Mouse (Mus musculus): ENCODE measurements at regions not wholly inside any gene's neighbourhood (a gene's known extent, or its start where the extent isn't known, plus 50 kb on each side); places are given as distances from the start of the nearest gene placed in this dataset.

DNA sequence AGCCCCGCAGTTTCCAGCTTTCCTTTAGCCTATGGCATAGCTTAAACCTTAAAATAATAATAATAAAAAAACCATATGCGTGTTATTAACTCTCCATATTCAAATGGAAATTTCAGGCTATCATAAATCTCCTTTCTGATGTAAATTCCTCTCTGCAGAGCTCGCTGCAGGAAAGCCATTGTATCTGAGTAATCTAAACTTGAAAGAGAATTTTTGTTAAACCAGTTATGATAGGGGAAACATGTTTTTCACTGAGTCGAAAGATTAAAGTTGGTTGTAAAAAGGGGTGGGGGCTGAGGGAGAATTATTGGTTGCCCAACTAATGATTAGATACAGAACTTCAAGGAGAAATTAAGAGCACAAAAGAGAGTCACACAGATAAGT, 69.1 kb upstream of the Prep start:
- Histone ChIP-seq H3K27ac (ENCODE audit: low read length) (no peak overlapping the region), H3K27me3 (ENCODE audit: control insufficient read depth, insufficient read depth, low read length) (no peaks in the 10 kb centered on the region), H3K9me3 (ENCODE audit: control insufficient read depth, low read depth, low read length) (no peaks in the 10 kb centered on the region), H3K4me2 (replicated peaks; ENCODE audit: low read depth, low read length) (peak overlapping the region; percentile 40), H3K4me1 (ENCODE audit: control insufficient read depth, insufficient read depth, low read length) (peaks cover 17% of the 10 kb centered on the region; the same call in 1 of the 2 replicates), H3K9ac (replicated peaks; ENCODE audit: low read depth, low read length) (no peak overlapping the region), H3K36me3 (ENCODE audit: control insufficient read depth, insufficient read depth, low read length) (no peaks in the 10 kb centered on the region), H3K4me3 (ENCODE audit: low read depth, low read length) (0 out of 2 replicates have a peak overlapping the region, but pooled peaks have one; percentile 12)
- ATAC-seq (ENCODE audit: insufficient number of reproducible peaks, insufficient read depth, low FRiP score, low read depth) = no peak
- WGBS = 6% methylated on average over 4 of the region's 4 CpGs

DNA sequence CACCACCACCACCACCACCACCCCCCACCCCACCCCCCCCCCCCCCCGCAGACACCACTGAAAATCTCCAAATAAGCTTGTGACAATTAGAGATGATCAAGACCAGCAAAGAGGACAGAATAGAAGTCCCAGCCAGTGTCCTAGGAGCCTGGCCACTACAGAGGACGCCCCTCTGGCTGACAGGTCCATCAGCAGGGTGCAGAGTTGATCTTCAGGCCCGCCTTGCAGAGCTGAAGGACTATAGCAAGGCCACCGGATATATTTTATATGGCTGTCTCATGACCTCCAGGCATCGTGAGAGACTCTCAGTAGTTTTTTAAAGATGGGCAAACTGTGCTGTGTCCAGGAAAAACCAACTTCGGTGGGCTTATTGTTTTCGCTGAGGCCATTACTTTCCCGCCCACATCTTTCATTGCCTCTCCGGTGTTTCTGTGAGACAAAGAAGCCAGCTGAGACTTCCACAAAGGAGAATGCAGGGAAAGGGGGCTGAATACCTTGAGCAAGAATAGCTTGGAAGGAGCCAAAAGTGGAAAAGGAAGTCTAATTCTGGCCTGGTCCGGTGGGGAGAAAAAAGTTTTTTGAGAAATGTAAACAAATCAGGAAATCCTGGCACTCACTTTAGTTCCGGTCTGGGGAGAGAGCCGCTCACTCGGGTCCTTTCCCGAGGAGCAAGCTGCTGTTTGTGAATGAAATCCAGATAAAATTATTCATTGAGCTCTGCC, 69.7 kb upstream of the Prep start:
- Histone ChIP-seq H3K4me3 (ENCODE audit: low read depth, low read length) (0 out of 2 replicates have a peak overlapping the region, but pooled peaks have one; percentile 12), H3K9ac (replicated peaks; ENCODE audit: low read depth, low read length) (no peak overlapping the region; the same call in 1 of the 2 replicates)
- no peak; the same call in 1 of the 2 replicates for ATAC-seq (ENCODE audit: insufficient number of reproducible peaks, insufficient read depth, low FRiP score, low read depth)

GRCm38 (mm10) chr10:44995756-44996155, 71.2 kb upstream of the Prep start:
- Histone ChIP-seq H3K4me1 (ENCODE audit: control insufficient read depth, insufficient read depth, low read length) (peaks cover 14% of the 10 kb centered on the region; the same call in 1 of the 2 replicates), H3K4me3 (ENCODE audit: low read depth, low read length) (no peak overlapping the region), H3K36me3 (ENCODE audit: control insufficient read depth, insufficient read depth, low read length) (no peaks in the 10 kb centered on the region), H3K27ac (ENCODE audit: low read length) (no peak overlapping the region), H3K9ac (replicated peaks; ENCODE audit: low read depth, low read length) (no peak overlapping the region), H3K27me3 (ENCODE audit: control insufficient read depth, insufficient read depth, low read length) (no peaks in the 10 kb centered on the region), H3K4me2 (replicated peaks; ENCODE audit: low read depth, low read length) (no peak overlapping the region), H3K9me3 (ENCODE audit: control insufficient read depth, low read depth, low read length) (no peaks in the 10 kb centered on the region)
- WGBS = 77% methylated on average over 6 of the region's 6 CpGs
- no peak for ATAC-seq (ENCODE audit: insufficient number of reproducible peaks, insufficient read depth, low FRiP score, low read depth)

More for the DNA sequence above, 69.7 kb upstream of the Prep start:
- Histone ChIP-seq H3K4me2 (replicated peaks; ENCODE audit: low read depth, low read length) (peak overlapping the region; percentile 40), H3K9me3 (ENCODE audit: control insufficient read depth, low read depth, low read length) (no peaks in the 10 kb centered on the region), H3K27me3 (ENCODE audit: control insufficient read depth, insufficient read depth, low read length) (no peaks in the 10 kb centered on the region), H3K36me3 (ENCODE audit: control insufficient read depth, insufficient read depth, low read length) (no peaks in the 10 kb centered on the region), H3K4me1 (ENCODE audit: control insufficient read depth, insufficient read depth, low read length) (peaks cover 14% of the 10 kb centered on the region; the same call in 1 of the 2 replicates), H3K27ac (ENCODE audit: low read length) (0 out of 2 replicates have a peak overlapping the region, but pooled peaks have one; percentile 1)
- WGBS = 14% methylated on average over 14 of the region's 14 CpGs

DNA sequence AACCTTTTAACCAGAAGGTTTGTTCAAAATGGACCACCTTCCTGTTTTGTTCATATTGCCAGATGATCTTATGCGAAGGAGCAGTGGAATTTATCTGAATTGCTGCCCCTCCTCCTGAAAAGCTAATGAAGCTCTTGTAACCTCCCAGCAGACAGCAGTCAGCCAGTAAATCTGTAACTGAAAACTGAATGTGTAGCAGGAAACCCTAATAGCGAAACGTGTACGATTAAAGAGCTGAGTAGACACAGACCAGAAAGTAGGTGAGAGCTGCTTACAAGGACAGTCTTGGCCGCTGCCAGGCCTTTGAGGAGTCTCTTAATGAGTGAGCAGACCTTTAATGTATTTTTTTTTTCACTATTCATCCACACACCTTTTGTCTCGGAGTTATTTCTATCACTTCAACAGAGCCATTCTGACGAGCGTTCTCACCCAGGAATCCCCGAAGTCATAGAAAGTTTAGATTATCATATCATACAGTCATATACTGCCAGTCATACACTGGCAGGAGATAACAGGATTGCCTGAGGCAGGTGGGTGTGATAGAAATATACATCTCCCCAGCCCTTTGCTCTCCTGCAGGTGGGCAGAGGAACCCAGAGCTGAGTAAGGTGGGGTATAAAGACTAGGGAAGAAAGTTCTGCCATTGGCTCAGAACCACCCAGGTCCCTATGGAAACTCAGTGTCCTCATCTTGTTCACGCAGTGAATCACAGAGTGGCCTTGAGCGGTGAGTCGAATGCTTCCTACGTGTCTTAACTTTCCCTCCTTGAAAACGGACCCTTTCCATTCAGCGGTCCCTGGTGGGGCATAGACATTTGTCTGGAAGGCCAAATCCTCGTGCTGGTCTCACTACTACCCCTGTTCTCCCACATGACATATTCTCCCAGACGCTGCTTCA, 72.4 kb upstream of the Prep start:
- Histone ChIP-seq H3K27ac (ENCODE audit: low read length) (no peak overlapping the region), H3K9ac (replicated peaks; ENCODE audit: low read depth, low read length) (no peak overlapping the region), H3K9me3 (ENCODE audit: control insufficient read depth, low read depth, low read length) (no peaks in the 10 kb centered on the region), H3K27me3 (ENCODE audit: control insufficient read depth, insufficient read depth, low read length) (no peaks in the 10 kb centered on the region), H3K4me2 (replicated peaks; ENCODE audit: low read depth, low read length) (no peak overlapping the region), H3K4me3 (ENCODE audit: low read depth, low read length) (no peak overlapping the region), H3K36me3 (ENCODE audit: control insufficient read depth, insufficient read depth, low read length) (no peaks in the 10 kb centered on the region), H3K4me1 (ENCODE audit: control insufficient read depth, insufficient read depth, low read length) (peaks cover 8% of the 10 kb centered on the region; the same call in 1 of the 2 replicates)
- no peak for ATAC-seq (ENCODE audit: insufficient number of reproducible peaks, insufficient read depth, low FRiP score, low read depth)
- 76% methylated on average over 17 of the region's 17 CpGs for WGBS

GRCm38 (mm10) chr10:44993470-44994260, 73.3 kb upstream of the Prep start:
- WGBS = 56% methylated on average over 10 of the region's 10 CpGs
- Histone ChIP-seq H3K4me3 (ENCODE audit: low read depth, low read length) (no peak overlapping the region), H3K9me3 (ENCODE audit: control insufficient read depth, low read depth, low read length) (no peaks in the 10 kb centered on the region), H3K4me1 (ENCODE audit: control insufficient read depth, insufficient read depth, low read length) (peaks cover 8% of the 10 kb centered on the region; the same call in 1 of the 2 replicates), H3K27ac (ENCODE audit: low read length) (no peak overlapping the region), H3K4me2 (replicated peaks; ENCODE audit: low read depth, low read length) (no peak overlapping the region), H3K9ac (replicated peaks; ENCODE audit: low read depth, low read length) (no peak overlapping the region), H3K27me3 (ENCODE audit: control insufficient read depth, insufficient read depth, low read length) (no peaks in the 10 kb centered on the region), H3K36me3 (ENCODE audit: control insufficient read depth, insufficient read depth, low read length) (no peaks in the 10 kb centered on the region)
- no peak for ATAC-seq (ENCODE audit: insufficient number of reproducible peaks, insufficient read depth, low FRiP score, low read depth)

DNA sequence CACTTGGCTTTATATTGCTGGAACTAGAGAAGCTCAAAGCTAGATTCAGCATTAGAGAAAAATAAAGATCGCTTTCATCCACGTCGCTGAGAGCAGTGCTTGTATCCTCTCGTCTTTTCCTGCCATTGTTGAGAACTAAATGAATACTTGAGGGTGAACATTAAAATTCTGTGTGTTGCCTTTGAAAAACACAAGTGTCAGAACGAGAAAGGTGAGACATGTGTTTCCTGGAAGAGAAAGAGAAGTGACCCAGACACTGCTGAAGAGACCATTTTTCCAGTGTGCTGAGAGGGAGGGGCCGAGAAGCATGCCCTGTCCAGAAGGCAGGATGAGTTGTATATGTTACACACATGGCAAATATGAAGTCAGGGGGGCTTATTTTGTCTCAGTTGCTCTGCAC, 77.5 kb upstream of the Prep start:
- H3K4me3 ChIP-seq (ENCODE audit: low read depth, low read length) = no peak overlapping the region
- H3K27me3 ChIP-seq (ENCODE audit: control insufficient read depth, insufficient read depth, low read length) = no peaks in the 10 kb centered on the region
- no peak overlapping the region for H3K27ac ChIP-seq (ENCODE audit: low read length)
- no peaks in the 10 kb centered on the region for H3K36me3 ChIP-seq (ENCODE audit: control insufficient read depth, insufficient read depth, low read length)
- H3K9ac ChIP-seq (replicated peaks; ENCODE audit: low read depth, low read length) = no peak overlapping the region
- H3K4me1 ChIP-seq (ENCODE audit: control insufficient read depth, insufficient read depth, low read length) = 0 out of 2 replicates have a peak, but pooled peaks cover 4% of the 10 kb centered on the region
- WGBS = 76% methylated on average over 6 of the region's 6 CpGs
- no peaks in the 10 kb centered on the region for H3K9me3 ChIP-seq (ENCODE audit: control insufficient read depth, low read depth, low read length)
- no peak overlapping the region for H3K4me2 ChIP-seq (replicated peaks; ENCODE audit: low read depth, low read length)
- no peak for ATAC-seq (ENCODE audit: insufficient number of reproducible peaks, insufficient read depth, low FRiP score, low read depth)

GRCm38 (mm10) chr10:44988756-44989155, 78.2 kb upstream of the Prep start:
- H3K27me3 ChIP-seq (ENCODE audit: control insufficient read depth, insufficient read depth, low read length) = no peaks in the 10 kb centered on the region
- no peaks in the 10 kb centered on the region for H3K36me3 ChIP-seq (ENCODE audit: control insufficient read depth, insufficient read depth, low read length)
- no peak overlapping the region for H3K4me3 ChIP-seq (ENCODE audit: low read depth, low read length)
- no peak overlapping the region for H3K27ac ChIP-seq (ENCODE audit: low read length)
- ATAC-seq (ENCODE audit: insufficient number of reproducible peaks, insufficient read depth, low FRiP score, low read depth) = no peak
- H3K4me2 ChIP-seq (replicated peaks; ENCODE audit: low read depth, low read length) = no peak overlapping the region
- H3K9ac ChIP-seq (replicated peaks; ENCODE audit: low read depth, low read length) = no peak overlapping the region
- H3K9me3 ChIP-seq (ENCODE audit: control insufficient read depth, low read depth, low read length) = no peaks in the 10 kb centered on the region
- no peaks in the 10 kb centered on the region for H3K4me1 ChIP-seq (ENCODE audit: control insufficient read depth, insufficient read depth, low read length)
- WGBS = 68% methylated on average over 8 of the region's 8 CpGs

DNA sequence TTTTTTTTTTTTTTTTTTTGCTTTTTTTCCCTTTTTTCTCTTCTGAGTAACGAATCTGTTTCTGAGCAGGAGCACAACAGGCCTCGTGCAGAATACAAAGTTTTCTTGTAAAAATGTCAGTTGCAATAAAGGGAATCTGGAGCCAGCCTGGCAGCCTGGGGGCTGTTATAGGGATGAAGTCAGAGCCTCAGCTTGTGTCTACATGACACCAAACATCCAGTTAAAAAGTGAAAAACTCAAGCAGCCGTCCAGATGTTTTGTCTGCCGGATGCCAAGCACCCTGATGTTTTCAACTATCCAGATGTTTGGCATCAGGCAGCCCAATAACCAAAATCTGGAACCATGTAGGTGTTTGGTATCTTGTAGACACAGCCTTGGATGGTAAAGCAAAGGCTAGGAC, 79.4 kb upstream of the Prep start:
- 69% methylated on average over 4 of the region's 4 CpGs for WGBS
- Histone ChIP-seq H3K4me1 (ENCODE audit: control insufficient read depth, insufficient read depth, low read length) (no peaks in the 10 kb centered on the region), H3K4me2 (replicated peaks; ENCODE audit: low read depth, low read length) (no peak overlapping the region), H3K27ac (ENCODE audit: low read length) (no peak overlapping the region), H3K27me3 (ENCODE audit: control insufficient read depth, insufficient read depth, low read length) (no peaks in the 10 kb centered on the region), H3K9ac (replicated peaks; ENCODE audit: low read depth, low read length) (no peak overlapping the region), H3K36me3 (ENCODE audit: control insufficient read depth, insufficient read depth, low read length) (no peaks in the 10 kb centered on the region), H3K4me3 (ENCODE audit: low read depth, low read length) (no peak overlapping the region), H3K9me3 (ENCODE audit: control insufficient read depth, low read depth, low read length) (no peaks in the 10 kb centered on the region)
- ATAC-seq (ENCODE audit: insufficient number of reproducible peaks, insufficient read depth, low FRiP score, low read depth) = no peak

All from stomach, embryonic 14.5 days (tissue).